Mouse (Mus musculus) left cerebral cortex, postnatal 14 days (tissue): Measurements from ENCODE around the gene Tctn1. TPM values are rescaled to one million over a fixed set of nuclear protein-coding genes. Genes with fewer than 3 reads are reported as not detected.

Experiments used
- DNase-seq, 2 experiments: peaks; one replicate each; pipeline ENCODE4 v3.0.0; 2021 to 2022; ENCODE audit warnings: low spot score in 2 of 2, mixed read lengths in 1 of 2
- intact Hi-C: fragments of 180-260 bp; cut with DNase I; formaldehyde crosslinking; loops from one replicate; pipeline ENCODE4 v1.15.1; 2025
- total RNA-seq, 2 experiments: library from RNA; stranded (reverse); gene quantifications; 2 replicates each; pipeline ENCODE4 v1.2.3; 2021

The Tctn1 gene
- total RNA-seq, 2 experiments from 2014 or later, result 10.4 to 12.1 TPM

- intact Hi-C loops, result no loop called here
- DNase-seq, result no peak
Observed at GRCm38 (mm10) chr5:122201904-122202303, 62.4 kb downstream of the Tctn1 start.

- intact Hi-C loops, result no loop called here
- no peak for DNase-seq
Observed at GRCm38 (mm10) chr5:122200872-122201271, 63.4 kb downstream of the Tctn1 start.

GRCm38 (mm10) chr5:122192347-122192746 is 71.9 kb downstream of the Tctn1 start:
- no peak for DNase-seq
- intact Hi-C loops, result no loop called here

GRCm38 (mm10) chr5:122191269-122192063 is 72.8 kb downstream of the Tctn1 start:
- intact Hi-C loops, result no loop called here
- no peak for DNase-seq

- no peak for DNase-seq
- intact Hi-C loops, result no loop called here
Observed at GRCm38 (mm10) chr5:122190465-122190864, 73.8 kb downstream of the Tctn1 start.

GRCm38 (mm10) chr5:122189115-122189514 is 75.1 kb downstream of the Tctn1 start:
- intact Hi-C loops, result loop anchor here (5.0 kb wide), 1 partner anchor 33 kb away; no protein-coding TSS in a partner anchor
- DNase-seq, result no peak

Other genes starting within 250 kb of the Tctn1 start
- 100 to 1,000 TPM; 204 to 256 TPM for gene Cux2, start 214.4 kb downstream of the Tctn1 start, total RNA-seq
- 1 to 10 TPM; 1.3 to 2.0 TPM for gene Myl2, start 163.5 kb downstream of the Tctn1 start, total RNA-seq
- gene Ccdc63, start 123.6 kb downstream of the Tctn1 start, total RNA-seq, result under 1 TPM in 1 of 2 experiments, not detected in 1; 0.24 TPM
- gene Ppp1cc, start 106.2 kb downstream of the Tctn1 start, total RNA-seq, result 100 to 1,000 TPM; 161 to 170 TPM
- gene Hvcn1, start 57.7 kb downstream of the Tctn1 start, total RNA-seq, result 1 to 10 TPM; 2.0 to 2.4 TPM
- 10 to 100 TPM; 30.4 to 31.9 TPM for gene Pptc7, start 19.9 kb upstream of the Tctn1 start, total RNA-seq
- gene Rad9b, start 89.8 kb upstream of the Tctn1 start, total RNA-seq, result 1 to 10 TPM; 3.0 to 3.7 TPM
- 100 to 1,000 TPM; 200 to 203 TPM for gene Vps29, start 89.9 kb upstream of the Tctn1 start, total RNA-seq
- 10 to 100 TPM; 23.4 to 25.7 TPM for gene Gpn3, start 107.4 kb upstream of the Tctn1 start, total RNA-seq
- 10 to 100 TPM; 74.2 to 77.6 TPM for gene Fam216a, start 107.9 kb upstream of the Tctn1 start, total RNA-seq
- 100 to 1,000 TPM; 250 to 273 TPM for gene Arpc3, start 127.4 kb upstream of the Tctn1 start, total RNA-seq
- 10 to 100 TPM; 29.5 to 31.2 TPM for gene Anapc7, start 157.2 kb upstream of the Tctn1 start, total RNA-seq
- 100 to 1,000 TPM; 737 to 785 TPM for gene Atp2a2, start 237.8 kb upstream of the Tctn1 start, total RNA-seq